Mouse (Mus musculus): ENCODE data around the gene Prkcd.
A peak's percentile ranks its signal among the peaks of the same experiment; 100 is the strongest.

Gene Prkcd

GRCm38 (mm10) chr14:30635219-30635910, 9.4 kb upstream of the Prkcd start:
- no peak for DNase-seq (ENCODE audit: low spot score in 2 of 2)

DNA sequence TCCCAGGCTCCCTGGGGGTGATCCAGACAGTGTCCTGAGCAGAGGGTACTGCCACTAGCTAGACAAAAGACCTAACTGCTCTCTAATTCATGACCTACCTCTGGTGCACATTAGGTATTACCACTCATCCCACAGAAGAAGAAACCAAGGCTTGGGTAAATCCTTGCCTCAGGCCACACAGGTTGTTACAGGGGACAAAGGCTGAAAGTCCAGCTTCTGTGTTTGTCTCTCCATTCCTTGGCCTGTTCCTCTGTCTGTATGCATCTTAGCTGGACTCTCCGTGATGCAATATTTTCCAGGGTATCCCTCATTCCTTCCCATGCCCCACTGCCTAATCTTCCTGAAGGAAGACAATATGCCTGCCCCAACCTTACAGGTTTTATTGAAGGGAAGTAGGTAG, 8.4 kb upstream of the Prkcd start:
- DNase-seq (ENCODE audit: low spot score in 2 of 2), result no peak

- DNase-seq (ENCODE audit: low spot score in 2 of 2), result no peak
Measured at GRCm38 (mm10) chr14:30633708-30634107, 7.7 kb upstream of the Prkcd start.

DNA sequence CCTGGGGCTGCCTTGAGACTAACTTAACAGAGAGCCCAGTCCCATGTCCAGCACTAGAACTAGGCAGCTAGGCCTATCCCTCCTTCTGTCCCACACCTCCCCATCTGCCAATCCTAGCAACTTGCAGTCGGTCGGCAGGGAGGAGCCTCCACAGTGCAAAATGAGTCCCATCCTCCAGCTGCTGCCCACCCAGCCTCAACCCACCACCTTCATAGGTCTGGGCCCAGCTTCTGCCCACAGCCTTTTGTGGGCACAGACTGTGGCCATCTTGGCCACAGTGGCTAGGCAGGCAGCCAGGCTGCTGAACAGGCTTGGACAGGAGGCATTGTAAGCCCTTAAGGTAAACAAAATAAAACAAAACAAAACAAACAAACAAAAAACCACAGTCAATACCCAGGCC, 5.8 kb upstream of the Prkcd start:
- DNase-seq (ENCODE audit: low spot score in 2 of 2), result no peak

GRCm38 (mm10) chr14:30630811-30631576, 5.0 kb upstream of the Prkcd start:
- DNase-seq (ENCODE audit: low spot score in 2 of 2), result no peak

DNA sequence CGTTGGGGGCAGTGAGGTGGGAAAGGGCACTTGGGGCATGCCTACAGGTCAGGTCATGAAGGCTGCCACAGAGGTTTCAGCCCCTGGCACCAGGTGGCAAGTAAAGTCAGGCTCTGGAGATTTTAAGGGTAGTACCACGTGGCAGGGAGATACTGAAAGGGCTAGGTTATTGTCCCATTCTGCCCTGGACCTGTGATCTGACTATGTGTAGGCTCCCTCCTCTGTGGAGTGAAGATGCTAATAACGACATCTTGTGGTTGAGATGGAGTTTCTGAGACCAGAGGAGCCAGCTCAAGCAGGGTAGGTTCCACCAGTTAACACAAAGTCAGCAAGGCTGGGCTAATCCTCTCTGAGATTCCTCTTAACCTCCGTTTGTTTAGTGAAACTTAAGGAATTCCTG, 3.8 kb upstream of the Prkcd start:
- DNase-seq (ENCODE audit: low spot score in 2 of 2), result no peak

DNA sequence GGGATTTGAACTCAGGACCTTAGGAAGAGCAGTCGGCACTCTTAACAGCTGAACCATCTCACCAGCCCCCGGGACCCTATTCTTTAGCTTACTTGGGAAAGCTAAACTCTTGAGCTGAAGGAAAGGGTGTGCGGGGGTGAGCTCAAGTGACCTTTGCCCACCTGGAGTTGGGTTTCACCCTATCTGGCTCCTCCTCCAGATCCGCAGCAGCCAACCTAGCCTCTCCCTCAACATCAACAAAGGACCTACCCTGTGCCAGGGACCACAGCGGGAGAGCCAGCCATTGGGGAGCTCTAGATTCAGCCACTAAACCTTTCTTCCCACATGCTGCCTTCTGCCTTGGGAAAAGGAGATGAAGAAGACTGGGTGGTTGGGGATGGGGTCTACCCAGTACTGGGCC, 2.2 kb upstream of the Prkcd start:
- no peak for DNase-seq (ENCODE audit: low spot score in 2 of 2)

GRCm38 (mm10) chr14:30626756-30627742, 1.0 kb upstream of the Prkcd start:
- no peak for DNase-seq (ENCODE audit: low spot score in 2 of 2)

DNA sequence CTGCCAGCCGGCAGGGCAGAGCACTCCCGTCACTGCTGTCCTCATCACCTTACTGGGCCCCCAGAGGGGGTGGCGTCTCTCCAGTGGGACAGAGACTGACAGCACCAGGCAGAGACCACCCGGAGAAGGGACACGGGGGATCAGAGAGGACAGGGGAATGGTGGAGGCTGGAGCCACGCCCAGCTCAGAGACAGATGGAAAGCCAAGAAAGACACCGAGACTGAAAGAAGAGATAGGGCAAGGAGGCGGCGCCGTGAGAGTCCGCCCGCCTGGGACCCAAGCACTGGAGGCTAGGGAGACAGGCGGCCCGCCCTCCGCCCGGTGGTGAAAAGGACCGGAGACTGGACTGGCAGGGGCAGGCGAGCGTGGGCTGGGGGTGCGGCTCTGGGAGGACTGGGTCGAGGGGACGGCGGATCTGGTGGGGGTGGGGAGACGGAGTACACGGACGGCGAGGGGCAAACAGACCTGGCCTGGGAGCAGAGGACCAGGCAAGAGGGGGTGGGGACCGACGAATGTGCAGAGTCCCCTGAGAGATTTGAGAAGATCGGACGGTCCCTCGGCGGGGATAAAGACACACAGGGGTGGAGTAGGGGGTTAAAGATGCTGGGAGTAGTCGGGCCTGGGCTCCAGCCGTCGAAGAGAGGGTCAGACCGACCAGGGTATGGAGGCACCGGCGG, 741 bp downstream of the Prkcd start:
- DNase-seq (ENCODE audit: low spot score in 2 of 2), result no peak

DNA sequence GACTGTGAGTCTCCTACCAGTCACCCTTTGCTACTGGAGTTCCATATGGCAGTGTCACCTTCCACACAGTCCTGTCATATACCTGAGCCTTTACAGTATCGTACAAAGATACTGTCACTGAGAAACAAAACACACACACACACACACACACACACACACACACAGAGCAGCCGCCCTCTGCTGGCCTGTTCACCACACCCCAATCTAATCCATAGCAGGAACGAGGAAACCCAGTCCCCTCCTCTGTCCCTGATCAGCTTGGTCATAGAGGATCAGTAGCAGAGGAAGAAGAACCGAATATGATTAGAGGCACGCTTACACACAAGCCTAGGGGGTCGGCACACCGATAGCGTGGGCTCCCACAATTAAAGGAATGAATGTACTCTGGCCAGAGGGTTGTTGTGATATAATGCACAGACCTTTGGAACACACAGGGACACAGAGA, 1.7 kb downstream of the Prkcd start:
- DNase-seq (ENCODE audit: low spot score in 2 of 2), result no peak

DNA sequence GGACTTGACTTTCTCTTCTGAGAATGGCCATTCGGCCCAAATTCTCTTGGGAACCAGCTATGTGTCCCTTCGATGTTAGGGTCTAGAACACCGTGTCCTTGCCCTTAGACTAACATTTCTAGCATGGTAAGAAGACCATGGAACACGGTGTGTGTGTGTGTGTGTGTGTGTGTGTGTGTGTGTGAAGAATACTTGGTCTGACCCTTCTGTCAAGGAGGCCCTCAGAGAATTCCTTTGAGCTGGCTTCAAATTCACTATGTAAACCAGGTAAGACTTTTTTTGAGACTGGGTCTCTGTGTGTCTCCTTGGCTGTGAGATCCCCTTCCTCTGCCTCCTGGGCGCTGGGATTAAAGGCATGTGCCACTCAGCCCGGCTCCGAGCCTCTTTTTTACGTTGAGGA, 3.5 kb downstream of the Prkcd start:
- no peak for DNase-seq (ENCODE audit: low spot score in 2 of 2)

DNA sequence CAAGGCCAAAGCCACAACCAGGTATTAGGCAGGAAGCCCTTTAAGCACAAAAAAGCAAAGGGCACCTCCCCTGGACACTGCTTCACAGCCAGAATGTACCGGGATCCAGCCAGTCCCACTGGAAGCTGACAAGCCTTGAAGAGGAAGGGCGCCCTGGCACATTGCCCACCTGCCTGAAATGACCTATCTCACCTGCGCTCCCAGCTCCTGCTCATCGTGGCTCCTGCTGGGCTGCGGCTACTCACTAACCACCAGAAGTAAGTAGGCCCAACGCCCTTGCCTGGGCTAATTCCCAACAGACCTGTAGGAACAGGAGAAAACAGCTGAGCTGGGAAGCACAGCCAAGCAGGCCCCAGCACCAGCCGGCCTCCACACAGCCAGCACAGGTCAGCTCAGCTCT, 3.9 kb downstream of the Prkcd start:
- DNase-seq (ENCODE audit: low spot score in 2 of 2), result no peak

DNA sequence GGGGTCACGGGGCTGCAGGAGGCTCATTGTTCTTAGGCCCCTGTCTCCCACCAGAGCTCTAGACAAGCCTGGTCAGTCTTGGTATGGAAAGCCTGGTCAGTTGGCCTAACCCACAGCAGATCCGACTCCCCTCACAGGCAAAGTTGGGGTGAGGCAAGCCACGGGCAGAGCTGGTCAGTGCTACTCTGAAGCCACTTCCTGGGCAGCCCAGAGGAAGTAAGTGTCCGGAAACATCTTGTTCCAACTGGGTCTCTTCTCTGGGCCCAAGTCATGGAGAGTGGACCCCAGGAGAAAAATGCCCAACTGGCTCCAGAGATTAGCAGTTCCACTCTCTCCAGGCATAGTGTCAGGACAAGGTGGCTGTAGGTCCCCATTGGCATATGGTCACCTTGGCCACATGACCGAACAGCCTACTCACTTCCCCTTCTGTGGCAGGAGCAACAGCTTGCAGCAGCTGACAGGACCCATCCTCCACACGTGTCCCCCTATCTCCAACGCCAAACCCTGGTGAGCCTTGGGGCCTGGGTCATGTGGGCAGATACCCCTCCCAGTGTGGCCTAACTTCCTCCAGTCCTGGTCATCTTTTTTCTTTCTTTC, 5.9 kb downstream of the Prkcd start:
- no peak for DNase-seq (ENCODE audit: low spot score in 2 of 2)

DNA sequence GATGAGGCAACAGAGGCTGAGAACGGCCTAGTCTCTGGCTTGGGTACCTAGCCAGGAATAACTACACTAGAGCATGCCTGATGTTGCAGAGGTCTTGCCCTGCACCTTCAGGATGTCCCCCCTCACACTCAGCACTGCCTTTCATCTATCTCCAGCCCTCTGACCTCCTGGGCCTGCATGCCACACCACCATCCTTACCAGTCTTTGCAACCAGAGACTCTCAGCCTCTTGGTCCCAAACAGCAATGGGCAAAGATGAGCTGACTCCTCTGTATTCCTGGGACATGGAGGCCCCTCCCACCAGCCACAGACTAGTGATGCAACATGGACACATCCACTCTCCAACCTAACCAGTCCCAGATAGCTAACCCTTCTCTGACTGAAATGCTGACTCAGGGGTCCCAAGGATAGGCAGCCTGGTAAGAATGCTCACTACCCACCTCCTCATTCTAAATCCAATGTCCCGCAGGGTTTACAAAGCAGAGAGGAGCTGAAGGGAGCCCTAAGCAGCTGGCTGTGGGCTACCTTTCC, 7.2 kb downstream of the Prkcd start:
- no peak for DNase-seq (ENCODE audit: low spot score in 2 of 2)

- no peak for DNase-seq (ENCODE audit: low spot score in 2 of 2)
Measured at GRCm38 (mm10) chr14:30616751-30617150, 9.3 kb downstream of the Prkcd start.

DNA sequence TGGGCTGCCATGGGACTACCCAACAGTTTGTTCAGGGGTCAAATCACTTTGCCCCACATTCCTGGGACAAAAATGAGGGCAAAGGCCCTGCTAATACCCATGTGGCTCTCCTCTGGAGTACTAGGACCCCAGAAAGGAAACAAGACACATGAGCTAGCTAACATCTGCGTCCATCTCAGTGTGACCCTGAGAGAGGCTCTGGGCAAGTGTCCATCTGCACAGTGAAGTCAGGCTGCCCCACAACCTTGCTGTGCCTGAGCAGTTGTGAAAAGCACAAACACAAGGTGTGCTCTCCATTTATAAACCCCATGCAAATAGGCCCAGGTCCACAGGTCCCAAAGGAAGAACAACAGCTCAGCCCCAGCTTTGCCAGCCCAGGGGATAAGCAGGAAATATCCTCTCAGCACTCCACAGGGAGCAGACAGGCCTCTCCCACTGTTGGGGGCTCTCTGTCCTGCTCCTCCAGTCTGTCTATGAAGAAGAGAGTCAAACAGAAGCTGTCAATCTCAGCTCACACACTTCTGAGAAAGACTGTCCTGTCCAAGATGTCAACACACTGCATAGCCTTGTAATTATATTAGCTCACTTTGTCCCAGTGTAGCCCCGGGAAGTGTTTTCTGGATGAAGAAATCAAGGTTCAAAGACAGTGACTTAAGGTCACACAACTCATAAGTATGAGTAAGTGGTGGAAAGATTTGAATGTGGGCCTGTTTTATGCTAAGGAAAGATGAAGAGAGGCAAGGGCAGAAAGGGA, 12.9 kb downstream of the Prkcd start:
- DNase-seq (ENCODE audit: low spot score in 2 of 2), result no peak

DNA sequence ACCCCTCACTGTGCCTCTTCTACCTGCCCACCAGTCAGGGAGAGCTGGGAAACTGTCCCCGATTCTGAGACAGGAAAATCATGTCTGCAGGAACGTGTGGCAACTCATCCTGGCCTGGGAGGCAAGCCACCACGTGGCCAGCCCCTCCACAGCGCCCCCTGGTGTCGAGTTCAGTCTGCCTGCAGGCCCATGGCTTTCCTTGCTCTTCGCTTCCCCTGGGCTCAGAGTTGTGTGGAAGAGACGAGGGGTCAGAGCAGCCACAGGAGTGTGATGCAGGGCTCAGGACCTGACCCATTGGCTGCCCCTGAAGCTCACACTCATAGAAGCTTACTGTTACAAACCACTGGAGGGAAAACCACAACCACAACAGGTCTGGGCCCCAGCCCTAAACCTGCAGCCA, 13.5 kb downstream of the Prkcd start:
- peak; percentile 48 to 49 for DNase-seq (ENCODE audit: low spot score in 2 of 2)

DNA sequence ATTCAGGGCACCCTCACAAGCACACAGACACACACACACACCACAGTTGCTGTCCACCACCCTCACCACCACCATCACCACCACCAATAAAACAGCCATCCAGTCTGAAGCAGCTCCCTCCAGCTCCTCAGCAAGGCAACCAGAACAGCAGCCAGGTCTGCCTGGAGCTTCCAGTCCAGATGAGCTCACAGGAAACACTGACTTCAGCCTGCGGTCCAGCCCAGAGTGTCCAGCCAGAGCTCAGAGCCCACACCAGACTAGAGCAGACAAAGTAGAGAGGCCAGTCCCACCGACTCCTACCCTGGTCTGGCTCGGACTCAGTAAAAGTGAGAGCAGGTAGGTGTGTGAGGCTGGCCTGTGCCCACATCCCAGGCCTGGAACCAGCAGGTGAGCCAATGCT, 15.1 kb downstream of the Prkcd start:
- DNase-seq (ENCODE audit: low spot score in 2 of 2), result no peak

DNA sequence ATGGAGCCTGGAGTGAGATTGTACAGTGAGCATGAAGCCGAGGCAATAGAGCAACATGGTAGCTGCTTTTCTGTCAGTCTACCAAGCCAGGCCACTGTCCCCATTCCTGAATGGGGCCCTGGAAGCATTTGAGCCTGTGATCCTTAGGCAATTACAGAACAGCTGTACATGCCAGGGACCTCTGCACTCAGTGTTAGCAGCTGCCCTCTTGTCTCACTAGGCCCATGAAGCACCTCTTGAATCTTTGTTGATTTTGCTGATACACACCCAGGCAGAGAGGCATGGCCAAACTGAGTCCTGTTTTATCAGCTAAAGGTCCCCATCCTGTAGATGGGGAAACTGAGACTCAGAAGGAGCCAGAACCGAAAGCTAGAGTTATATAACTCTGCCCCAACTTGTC, 15.7 kb downstream of the Prkcd start:
- DNase-seq (ENCODE audit: low spot score in 2 of 2), result no peak

DNA sequence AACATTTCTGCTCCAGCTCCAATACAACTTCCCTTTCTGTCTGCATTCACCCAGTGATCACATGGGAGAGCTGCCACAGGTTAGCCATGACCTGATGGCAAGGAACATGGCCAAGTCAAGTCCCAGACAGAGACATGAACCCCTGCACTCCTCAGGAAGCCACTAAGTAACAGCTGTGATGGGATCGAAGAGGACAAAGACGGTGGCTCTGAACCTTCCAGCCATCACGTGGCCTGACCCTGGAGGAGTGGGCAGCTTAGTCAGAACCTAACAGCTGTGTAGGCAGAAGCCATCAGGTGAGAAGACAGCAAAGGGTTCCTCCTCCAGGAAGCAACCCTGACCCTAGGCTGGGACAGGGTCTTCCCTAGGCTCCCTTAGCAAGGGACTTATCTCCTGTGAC, 16.5 kb downstream of the Prkcd start:
- DNase-seq (ENCODE audit: low spot score in 2 of 2), result no peak

Measured in frontal cortex, postnatal 25 days (tissue).